Mouse (Mus musculus) myocyte (in vitro differentiated cells): ENCODE results near the gene Gm16181.

ENCODE experiments used
- E2F4 ChIP-seq: IDR thresholded peaks from one replicate; pipeline ENCODE4 v1.6.1; 2011; ENCODE audit warnings: mild to moderate bottlenecking, control low read depth, moderate library complexity; ENCODE audit not compliant: insufficient read depth
- MAX ChIP-seq: IDR thresholded peaks from one replicate; pipeline ENCODE4 v1.6.1; 2011; ENCODE audit warnings: low read depth, mild to moderate bottlenecking, control low read depth
- MYOD1 ChIP-seq, 3 experiments: IDR thresholded peaks; one replicate each; pipeline ENCODE4 v1.6.1; 2011; ENCODE audit warnings: control low read depth in 2 of 3, low read depth in 2 of 3, mild to moderate bottlenecking in 2 of 3, moderate library complexity in 1 of 3; ENCODE audit not compliant: insufficient read length in 2 of 3, control insufficient read depth in 1 of 3
- POLR2A ChIP-seq: IDR thresholded peaks from one replicate; pipeline ENCODE4 v1.6.1; 2011; ENCODE audit warnings: low read depth, mild to moderate bottlenecking, control low read depth, moderate library complexity; ENCODE audit not compliant: insufficient read length
- POLR2AphosphoS2 ChIP-seq: IDR thresholded peaks from one replicate; pipeline ENCODE4 v1.6.1; 2011; ENCODE audit warnings: low read depth, control low read depth; ENCODE audit not compliant: insufficient read length
- SRF ChIP-seq: IDR thresholded peaks from one replicate; pipeline ENCODE4 v1.6.1; 2011; ENCODE audit warnings: low read depth; ENCODE audit not compliant: control insufficient read depth, insufficient read length
- USF1 ChIP-seq: IDR thresholded peaks from one replicate; pipeline ENCODE4 v1.6.1; 2011; ENCODE audit warnings: low read depth, mild to moderate bottlenecking, control low read depth, moderate library complexity

GRCm38 (mm10) chr17:35244999-35245398 lies 24.4 kb downstream of the Gm16181 start:
- no peak for TF ChIP-seq POLR2AphosphoS2
- no peak for TF ChIP-seq POLR2A
- TF ChIP-seq SRF: no peak
- TF ChIP-seq USF1: no peak
- TF ChIP-seq MYOD1 (IDR thresholded peaks at IDR 0.05; ENCODE audit: control insufficient read depth in 1 of 3, insufficient read length in 2 of 3, low read depth in 2 of 3): no peak
- no peak for TF ChIP-seq E2F4
- no peak for TF ChIP-seq MAX
